Mouse (Mus musculus) lung, embryonic 16.5 days (tissue): ENCODE measurements at regions not wholly inside any gene's neighbourhood (a gene's known extent, or its start where the extent isn't known, plus 50 kb on each side); places are given as distances from the start of the nearest gene placed in this dataset.

Experiments used
- ATAC-seq: fragments of 200-750 bp; cut with Nextera tagmentation; 2 replicates; pipeline ENCODE4 v1.8.0; 2017; ENCODE audit warnings: low read depth, mild to moderate bottlenecking, moderate library complexity
- H3K27ac ChIP-seq: fragments of 300-500 bp; sonication (generic); 2 replicates; pipeline ENCODE4 v1.5.1; 2014; ENCODE audit warnings: mild to moderate bottlenecking, control low read depth, low read length
- H3K27me3 ChIP-seq: fragments of 300-500 bp; sonication (generic); 2 replicates; pipeline ENCODE4 v1.6.1; 2014; ENCODE audit warnings: low read depth, low read length, mixed read lengths; ENCODE audit not compliant: control insufficient read depth, insufficient read depth
- H3K36me3 ChIP-seq: fragments of 300-500 bp; sonication (generic); 2 replicates; pipeline ENCODE4 v1.6.1; 2014; ENCODE audit warnings: low read length; ENCODE audit not compliant: control insufficient read depth, insufficient read depth
- H3K4me1 ChIP-seq: fragments of 300-500 bp; sonication (generic); replicated peaks from 2 replicates; pipeline ENCODE4 v1.6.1; 2014; ENCODE audit warnings: low read length, mixed read lengths; ENCODE audit not compliant: control insufficient read depth, insufficient read depth
- H3K4me2 ChIP-seq: fragments of 300-500 bp; sonication (generic); 2 replicates; pipeline ENCODE4 v1.6.1; 2014; ENCODE audit warnings: low read depth, low read length, control low read depth
- H3K4me3 ChIP-seq: fragments of 300-500 bp; sonication (generic); 2 replicates; pipeline ENCODE4 v1.5.1; 2014; ENCODE audit warnings: mild to moderate bottlenecking, low read length, control low read depth
- H3K9ac ChIP-seq: fragments of 300-500 bp; sonication (generic); 2 replicates; pipeline ENCODE4 v1.6.1; 2014; ENCODE audit warnings: low read length, control low read depth
- H3K9me3 ChIP-seq: fragments of 300-500 bp; sonication (generic); 2 replicates; pipeline ENCODE4 v1.6.1; 2016; ENCODE audit warnings: low read length; ENCODE audit not compliant: control insufficient read depth
- WGBS: fragments of 180-500 bp; shearing (Covaris S2); extraction: QIAGEN DNeasy Blood & Tissue Kit; methylation state at CpG from one replicate; pipeline ENCODE4 v1.1.7; 2014; 5-methylcytosine and 5-hydroxymethylcytosine counted together

DNA sequence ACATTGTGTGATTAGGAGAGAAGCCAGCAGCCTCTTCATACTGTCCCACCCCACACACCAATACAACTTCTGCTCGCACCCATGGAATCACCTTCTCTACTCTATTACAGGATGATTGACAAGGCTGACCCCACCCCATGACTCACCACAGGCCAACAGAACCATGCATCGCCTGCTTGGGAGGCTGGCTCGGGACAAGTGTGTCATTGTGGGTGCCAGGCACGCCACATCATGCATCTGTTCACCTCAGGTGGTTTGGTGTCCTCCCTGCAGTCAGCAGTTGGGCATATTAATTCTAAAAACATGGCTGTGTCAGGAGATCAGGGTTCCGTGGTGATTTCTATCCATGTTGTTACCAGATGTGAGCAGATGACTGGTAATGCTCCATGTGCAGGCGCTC is 215.3 kb upstream of the Sulf2 start:
- no peak overlapping the region for H3K4me3 ChIP-seq
- no peaks in the 10 kb centered on the region; the same call in 1 of the 2 replicates for H3K9me3 ChIP-seq
- H3K36me3 ChIP-seq = no peaks in the 10 kb centered on the region
- 78% methylated on average over 6 of the region's 6 CpGs for WGBS
- H3K9ac ChIP-seq = no peak overlapping the region
- H3K4me1 ChIP-seq = no peaks in the 10 kb centered on the region
- no peak overlapping the region for H3K27ac ChIP-seq
- no peak for ATAC-seq
- no peak overlapping the region for H3K4me2 ChIP-seq
- no peaks in the 10 kb centered on the region for H3K27me3 ChIP-seq

DNA sequence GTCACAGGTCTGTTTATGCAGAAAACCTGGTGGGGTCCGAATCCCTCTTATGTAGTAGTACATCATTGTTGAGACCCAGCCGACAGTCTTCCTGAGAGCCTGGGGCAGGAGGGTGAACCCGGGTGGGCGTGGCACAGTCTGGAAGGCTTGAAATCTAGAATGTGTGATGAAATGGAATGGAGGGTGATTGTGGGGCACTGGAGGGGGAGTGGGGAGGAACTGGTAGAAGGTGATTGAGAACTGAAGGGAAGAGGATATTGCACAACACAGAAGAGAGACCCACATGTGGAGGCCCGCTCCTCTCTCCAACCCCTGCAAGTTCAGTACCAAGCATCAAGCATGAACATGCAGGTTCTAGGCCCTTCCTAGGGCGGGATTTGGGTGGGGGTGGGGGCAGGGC is 206.2 kb upstream of the Sulf2 start:
- Histone ChIP-seq H3K36me3 (no peaks in the 10 kb centered on the region), H3K9ac (no peak overlapping the region), H3K9me3 (no peaks in the 10 kb centered on the region), H3K4me2 (no peak overlapping the region), H3K4me3 (no peak overlapping the region), H3K27me3 (peaks cover 3% of the 10 kb centered on the region; the same call in 1 of the 2 replicates), H3K27ac (no peak overlapping the region), H3K4me1 (peaks cover 5% of the 10 kb centered on the region; the same call in 1 of the 2 replicates)
- WGBS = 76% methylated on average over 6 of the region's 6 CpGs
- no peak for ATAC-seq

DNA sequence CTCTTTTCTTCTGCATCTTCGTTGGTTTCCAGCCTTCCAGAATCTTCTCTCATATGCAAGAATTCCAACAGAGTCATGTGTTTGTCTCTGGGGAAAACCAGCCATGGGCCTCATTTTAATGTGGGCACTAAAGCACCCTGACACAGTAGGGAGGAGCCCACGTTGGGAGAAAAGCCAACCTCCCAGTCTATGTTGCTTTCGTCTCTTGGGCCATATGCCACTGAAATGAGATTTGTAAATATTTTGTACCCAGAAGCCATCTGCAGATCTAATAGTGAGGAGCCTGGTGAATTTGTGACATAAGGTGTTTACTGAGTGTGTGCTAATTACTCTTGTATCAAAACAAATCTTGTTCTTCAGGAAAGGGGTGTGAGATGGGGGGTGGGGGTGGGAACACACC is 205.3 kb upstream of the Sulf2 start:
- Histone ChIP-seq H3K4me1 (peaks cover 5% of the 10 kb centered on the region; the same call in 1 of the 2 replicates), H3K27me3 (peaks cover 3% of the 10 kb centered on the region; the same call in 1 of the 2 replicates), H3K9me3 (no peaks in the 10 kb centered on the region), H3K27ac (no peak overlapping the region), H3K4me3 (no peak overlapping the region), H3K4me2 (no peak overlapping the region), H3K9ac (no peak overlapping the region), H3K36me3 (no peaks in the 10 kb centered on the region)
- 45% methylated on average over 3 of the region's 3 CpGs for WGBS
- no peak for ATAC-seq

DNA sequence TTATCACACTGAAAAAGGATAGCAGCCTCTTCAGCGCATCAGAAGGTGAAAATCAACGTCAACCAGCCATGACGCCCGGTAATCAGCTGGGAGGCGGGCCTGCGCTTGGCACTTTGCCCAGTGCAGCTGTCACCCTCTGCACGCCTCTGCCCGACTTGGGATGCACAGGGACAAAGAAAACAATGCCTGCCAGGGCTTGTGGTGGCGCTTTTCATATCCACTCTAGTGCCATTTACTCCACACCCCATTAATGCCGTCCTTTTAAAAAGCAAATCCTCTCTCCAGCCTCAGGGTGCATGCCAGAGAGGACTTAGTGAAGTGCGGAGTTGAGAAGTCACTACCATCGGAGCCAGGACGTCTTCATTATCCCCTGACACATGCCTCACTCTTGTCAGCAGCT is 204.5 kb upstream of the Sulf2 start:
- Histone ChIP-seq H3K27ac (0 out of 2 replicates have a peak overlapping the region, but pooled peaks have one; percentile 8), H3K27me3 (peaks cover 5% of the 10 kb centered on the region), H3K4me3 (no peak overlapping the region), H3K9ac (no peak overlapping the region), H3K4me1 (peaks cover 5% of the 10 kb centered on the region; the same call in 1 of the 2 replicates), H3K4me2 (no peak overlapping the region), H3K36me3 (no peaks in the 10 kb centered on the region), H3K9me3 (no peaks in the 10 kb centered on the region)
- WGBS = 29% methylated on average over 13 of the region's 13 CpGs
- 0 out of 2 replicates have a peak, but pooled peaks have one; percentile 9 for ATAC-seq

DNA sequence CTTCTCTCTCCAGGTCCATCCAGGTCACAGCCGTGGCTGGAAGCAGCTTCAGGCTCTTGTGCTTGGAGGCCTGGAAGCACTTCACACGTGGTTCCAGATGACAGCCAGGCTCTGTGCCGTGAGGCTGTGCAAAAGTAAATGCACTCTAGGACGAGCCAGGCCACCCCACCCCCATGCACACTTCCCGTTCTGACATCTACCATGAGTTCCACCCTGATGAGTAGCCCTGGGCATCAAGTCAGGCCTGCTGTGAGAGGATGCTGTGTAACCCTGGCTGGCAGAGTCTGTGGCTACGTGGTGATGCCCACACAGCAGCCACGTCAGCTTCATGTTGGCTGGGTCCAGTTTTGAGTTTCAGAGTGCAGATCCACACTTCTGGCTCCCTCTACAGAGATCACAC is 202.4 kb upstream of the Sulf2 start:
- no peak for ATAC-seq
- Histone ChIP-seq H3K36me3 (no peaks in the 10 kb centered on the region), H3K4me2 (no peak overlapping the region), H3K27ac (no peak overlapping the region), H3K9ac (no peak overlapping the region), H3K4me1 (peaks cover 18% of the 10 kb centered on the region), H3K9me3 (no peaks in the 10 kb centered on the region), H3K4me3 (no peak overlapping the region), H3K27me3 (peaks cover 5% of the 10 kb centered on the region)
- 44% methylated on average over 7 of the region's 7 CpGs for WGBS

DNA sequence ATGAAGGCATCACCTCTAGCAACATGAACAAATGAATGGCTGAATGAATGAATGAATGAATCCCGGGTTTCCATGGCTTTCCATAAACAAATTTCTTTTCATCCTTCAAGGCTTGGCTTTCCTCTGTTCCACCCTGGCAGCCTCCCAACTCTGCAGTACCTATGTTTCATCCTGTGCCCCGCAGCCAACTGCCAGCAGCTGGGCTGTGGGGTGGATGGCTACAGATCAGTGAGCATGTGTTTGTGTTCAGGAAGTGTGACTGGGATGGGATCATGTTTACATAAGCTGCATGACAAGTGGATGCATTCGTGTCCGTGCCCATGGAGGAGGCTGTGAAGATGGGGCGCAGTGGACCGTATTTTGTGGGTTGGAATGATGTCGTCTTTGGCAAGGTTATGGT is 200.5 kb upstream of the Sulf2 start:
- Histone ChIP-seq H3K4me1 (peaks cover 19% of the 10 kb centered on the region), H3K9ac (no peak overlapping the region), H3K9me3 (no peaks in the 10 kb centered on the region), H3K36me3 (no peaks in the 10 kb centered on the region), H3K4me2 (no peak overlapping the region), H3K4me3 (no peak overlapping the region), H3K27me3 (peaks cover 5% of the 10 kb centered on the region), H3K27ac (no peak overlapping the region)
- ATAC-seq = no peak
- WGBS = 51% methylated on average over 7 of the region's 7 CpGs

DNA sequence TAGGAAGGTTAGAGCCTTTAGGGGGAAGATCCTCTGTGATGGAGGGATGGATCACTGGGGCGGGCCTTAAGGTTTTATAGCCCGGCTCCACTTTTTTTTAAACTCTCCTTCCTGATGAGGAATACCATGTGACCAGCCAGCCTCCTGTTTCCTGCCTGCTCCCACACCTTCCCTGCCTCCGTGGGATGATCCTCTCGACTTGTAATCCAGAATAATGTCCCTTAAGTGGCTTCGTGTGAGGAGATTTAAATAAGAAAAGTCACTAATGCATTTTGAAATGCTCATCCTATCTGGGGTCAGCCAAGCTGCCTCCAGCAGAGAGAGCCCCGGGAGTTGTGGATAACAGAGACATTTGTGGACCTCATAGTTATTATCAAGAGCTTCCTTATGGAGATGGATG is 200.0 kb upstream of the Sulf2 start:
- no peaks in the 10 kb centered on the region for H3K36me3 ChIP-seq
- H3K27ac ChIP-seq = no peak overlapping the region
- no peak overlapping the region for H3K9ac ChIP-seq
- no peak for ATAC-seq
- peaks cover 5% of the 10 kb centered on the region for H3K27me3 ChIP-seq
- H3K4me2 ChIP-seq = no peak overlapping the region
- H3K4me1 ChIP-seq = peaks cover 19% of the 10 kb centered on the region
- no peaks in the 10 kb centered on the region for H3K9me3 ChIP-seq
- H3K4me3 ChIP-seq = no peak overlapping the region
- 43% methylated on average over 6 of the region's 6 CpGs for WGBS

DNA sequence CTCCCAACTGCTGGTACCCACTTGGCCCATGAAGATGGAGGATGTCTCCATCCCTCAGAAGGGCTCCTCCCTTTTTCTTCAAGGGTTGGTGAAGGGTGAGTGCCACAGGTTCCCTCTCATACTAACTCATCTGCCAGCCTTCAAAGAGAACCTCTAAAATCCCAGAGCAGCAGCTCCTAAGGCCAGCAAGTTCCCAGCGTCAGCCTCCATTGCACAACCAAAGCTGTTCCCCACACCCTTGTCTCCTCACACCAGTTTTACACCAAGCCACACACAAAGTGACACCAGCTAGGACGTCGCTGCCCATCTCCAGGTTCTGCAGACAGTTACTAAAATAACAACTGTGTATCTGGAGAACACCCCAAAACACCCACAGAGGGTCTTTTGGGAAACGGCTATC is 198.9 kb upstream of the Sulf2 start:
- Histone ChIP-seq H3K27ac (no peak overlapping the region), H3K9me3 (no peaks in the 10 kb centered on the region), H3K4me3 (no peak overlapping the region), H3K36me3 (no peaks in the 10 kb centered on the region), H3K4me2 (no peak overlapping the region), H3K9ac (no peak overlapping the region), H3K4me1 (peaks cover 14% of the 10 kb centered on the region), H3K27me3 (peaks cover 5% of the 10 kb centered on the region)
- 76% methylated on average over 4 of the region's 4 CpGs for WGBS
- no peak for ATAC-seq

DNA sequence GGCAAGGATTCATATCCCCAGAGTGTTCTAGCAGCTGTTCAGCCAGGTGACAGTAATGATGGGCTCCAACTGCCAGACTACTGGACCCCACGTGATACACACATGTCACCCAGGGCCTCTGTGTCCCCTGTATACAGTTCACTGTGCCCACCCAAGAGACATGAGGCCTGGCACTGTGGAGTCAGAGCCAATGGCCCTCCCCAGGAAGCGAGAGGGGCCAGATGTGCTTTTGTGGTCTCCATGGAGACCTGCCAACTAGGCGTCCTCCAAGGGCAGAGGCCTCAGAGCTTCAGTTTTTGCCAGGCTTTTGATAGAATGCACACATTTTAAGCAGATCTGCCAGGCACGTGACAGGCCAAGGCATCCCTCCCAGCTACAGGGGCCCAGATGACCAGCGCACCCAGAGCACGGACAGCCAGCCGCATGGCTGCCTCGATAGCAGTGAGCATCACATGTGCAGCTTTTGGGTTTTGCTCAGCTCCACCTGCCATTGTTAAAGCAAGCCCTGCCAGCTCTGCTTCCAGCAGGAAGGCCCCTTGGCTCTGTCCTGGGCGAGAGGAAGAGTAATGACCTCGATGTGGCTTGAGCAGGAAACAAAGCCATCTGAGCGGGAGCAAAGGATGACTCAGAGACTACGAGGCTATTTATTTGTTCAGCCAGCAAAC is 198.1 kb upstream of the Sulf2 start:
- Histone ChIP-seq H3K4me1 (peaks cover 14% of the 10 kb centered on the region), H3K9me3 (no peaks in the 10 kb centered on the region), H3K27ac (peak overlapping the region; percentile 28; the same call in 1 of the 2 replicates), H3K27me3 (peaks cover 5% of the 10 kb centered on the region), H3K9ac (no peak overlapping the region), H3K4me3 (no peak overlapping the region), H3K4me2 (no peak overlapping the region), H3K36me3 (no peaks in the 10 kb centered on the region)
- WGBS = 35% methylated on average over 12 of the region's 12 CpGs
- ATAC-seq = peak; percentile 30
